Mouse (Mus musculus): Measurements from ENCODE around the gene Phf21a.

DNA sequence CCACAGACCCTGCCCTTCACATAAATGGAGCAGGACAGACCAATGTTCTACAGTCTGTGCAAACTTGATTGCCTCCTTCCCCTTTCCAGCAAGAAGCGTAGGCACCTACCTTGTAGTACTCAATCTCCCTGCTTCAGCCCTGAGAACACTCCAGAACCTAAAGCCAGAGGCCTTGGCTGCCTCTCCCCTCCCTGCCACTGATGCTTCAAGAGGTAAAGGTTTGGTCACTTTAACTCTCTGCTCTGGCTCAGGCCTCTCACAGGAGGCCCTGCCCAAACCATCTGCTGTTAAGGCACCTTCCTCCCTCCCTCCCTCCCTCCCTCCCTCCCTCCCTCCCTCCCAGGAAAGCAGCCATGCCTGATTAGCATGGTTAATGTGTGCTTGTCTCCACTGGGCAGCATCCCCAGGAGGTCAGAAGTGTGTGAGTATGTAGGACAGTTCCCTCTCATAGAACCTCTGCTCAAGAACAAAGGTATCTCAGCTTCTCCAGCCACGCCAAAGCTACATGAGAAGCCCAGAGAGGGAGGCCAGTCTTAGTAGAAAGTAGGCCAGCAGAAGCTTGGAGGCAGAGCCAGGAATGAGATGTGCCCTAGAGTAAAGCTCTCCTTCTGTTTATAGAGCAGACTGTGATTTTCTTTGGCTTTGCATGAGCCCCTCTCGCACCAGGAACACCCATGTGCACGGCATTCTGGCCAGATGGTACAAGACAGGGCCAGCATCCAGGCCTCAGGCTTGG lies 309.8 kb downstream of the Phf21a start:
- TF ChIP-seq GATA1 (IDR thresholded peaks at IDR 0.05; ENCODE audit: borderline replicate concordance, low read length) = no peak
- TF ChIP-seq POLR2AphosphoS5 (IDR thresholded peaks at IDR 0.05; ENCODE audit: insufficient replicate concordance, low read depth, low read length) = no peak; the same call in 1 of the 2 replicates
- no peak for TF ChIP-seq CTCF (IDR thresholded peaks at IDR 0.05; ENCODE audit: low read depth, low read length)

All from G1E (cell line).